Mouse (Mus musculus): ENCODE data around the gene Fam57b.
A peak's percentile ranks its signal among the peaks of the same experiment; 100 is the strongest.

Fam57b gene

GRCm38 (mm10) chr7:126797411-126798126, at the start of gene Fam57b:
Fam57b (plus strand) TSS chr7:126797668.
- peak; percentile 98 for DNase-seq

GRCm38 (mm10) chr7:126748824-126749223, 48.6 kb upstream of the Fam57b start:
- DNase-seq = peak; percentile 85

GRCm38 (mm10) chr7:126749582-126750343, 47.7 kb upstream of the Fam57b start:
- DNase-seq = peak; percentile 86

- DNase-seq = peak; percentile 97
Observed at GRCm38 (mm10) chr7:126754866-126755265, 42.6 kb upstream of the Fam57b start.

GRCm38 (mm10) chr7:126758539-126758938, 38.9 kb upstream of the Fam57b start:
- peak; percentile 89 for DNase-seq

GRCm38 (mm10) chr7:126759050-126759671, 38.3 kb upstream of the Fam57b start, which contains the start of gene Mapk3:
Mapk3 (plus strand) TSS chr7:126759601.
- DNase-seq = peak; percentile 99

GRCm38 (mm10) chr7:126759672-126760390, 37.6 kb upstream of the Fam57b start:
- no peak for DNase-seq

- DNase-seq = peak; percentile 99
Observed at GRCm38 (mm10) chr7:126760391-126760802, 37.1 kb upstream of the Fam57b start.

GRCm38 (mm10) chr7:126760956-126761355, 36.5 kb upstream of the Fam57b start:
- no peak for DNase-seq

GRCm38 (mm10) chr7:126761529-126762067, 35.9 kb upstream of the Fam57b start:
- peak; percentile 94 for DNase-seq

- no peak for DNase-seq
Observed at GRCm38 (mm10) chr7:126762471-126763008, 34.9 kb upstream of the Fam57b start.

- no peak for DNase-seq
Observed at GRCm38 (mm10) chr7:126765540-126765939, 31.9 kb upstream of the Fam57b start.

- DNase-seq = no peak
Observed at GRCm38 (mm10) chr7:126766201-126766600, 31.3 kb upstream of the Fam57b start, which contains the start of gene Gdpd3. Gdpd3 (plus strand) TSS chr7:126766334.

- no peak for DNase-seq
Observed at GRCm38 (mm10) chr7:126767001-126767400, 30.5 kb upstream of the Fam57b start.

- DNase-seq = no peak
Observed at GRCm38 (mm10) chr7:126770784-126771183, 26.7 kb upstream of the Fam57b start.

- peak; percentile 85 for DNase-seq
Observed at GRCm38 (mm10) chr7:126773351-126773750, 24.1 kb upstream of the Fam57b start.

- no peak for DNase-seq
Observed at GRCm38 (mm10) chr7:126774463-126774862, 23.0 kb upstream of the Fam57b start.

GRCm38 (mm10) chr7:126775185-126775977, 22.1 kb upstream of the Fam57b start:
- DNase-seq = peak; percentile 93

GRCm38 (mm10) chr7:126775978-126776234, 21.6 kb upstream of the Fam57b start:
- DNase-seq = no peak

GRCm38 (mm10) chr7:126776598-126777057, 20.8 kb upstream of the Fam57b start, which contains the start of gene Ypel3:
Ypel3 (plus strand) TSS chr7:126776955.
- DNase-seq = peak; percentile 100

- DNase-seq = peak; percentile 97
Observed at GRCm38 (mm10) chr7:126777476-126777875, 20.0 kb upstream of the Fam57b start.

Data from heart, adult 11 months (tissue).